Mouse (Mus musculus) myocyte (in vitro differentiated cells): ENCODE results near the gene Cfap65. TPM values are rescaled to one million over a fixed set of nuclear protein-coding genes. Genes with fewer than 3 reads are reported as not detected.

Experiments
- H3K27me3 ChIP-seq: one replicate; pipeline ENCODE4 v1.6.1; 2011; ENCODE audit not compliant: control insufficient read depth, insufficient read depth, insufficient read length
- H3K36me3 ChIP-seq: one replicate; pipeline ENCODE4 v1.6.1; 2011; ENCODE audit not compliant: control insufficient read depth, insufficient read depth
- H3K4me2 ChIP-seq: one replicate; pipeline ENCODE4 v1.6.1; 2011; ENCODE audit warnings: low read depth, control low read depth
- H3K4me3 ChIP-seq: one replicate; pipeline ENCODE4 v1.5.1; 2011; ENCODE audit warnings: mild to moderate bottlenecking, control low read depth, moderate library complexity
- H3K79me2 ChIP-seq: one replicate; pipeline ENCODE4 v1.6.1; 2011; ENCODE audit not compliant: control insufficient read depth, insufficient read depth
- H3ac ChIP-seq: one replicate; pipeline ENCODE4 v1.6.1; 2011; ENCODE audit not compliant: control insufficient read depth, insufficient read length
- CEBPB ChIP-seq: IDR thresholded peaks from 2 replicates; pipeline ENCODE4 v1.6.1; 2011; ENCODE audit warnings: mild to moderate bottlenecking, moderate library complexity; ENCODE audit not compliant: poor library complexity, insufficient read depth, severe bottlenecking
- E2F4 ChIP-seq: IDR thresholded peaks from one replicate; pipeline ENCODE4 v1.6.1; 2011; ENCODE audit warnings: mild to moderate bottlenecking, control low read depth, moderate library complexity; ENCODE audit not compliant: insufficient read depth
- MAX ChIP-seq: IDR thresholded peaks from one replicate; pipeline ENCODE4 v1.6.1; 2011; ENCODE audit warnings: low read depth, mild to moderate bottlenecking, control low read depth
- MYOD1 ChIP-seq, 3 experiments: IDR thresholded peaks; one replicate each; pipeline ENCODE4 v1.6.1; 2011; ENCODE audit warnings: control low read depth in 2 of 3, low read depth in 2 of 3, mild to moderate bottlenecking in 2 of 3, moderate library complexity in 1 of 3; ENCODE audit not compliant: insufficient read length in 2 of 3, control insufficient read depth in 1 of 3
- MYOG ChIP-seq, 3 experiments: IDR thresholded peaks; one replicate each; pipeline ENCODE4 v1.6.1; 2011; ENCODE audit warnings: control low read depth in 2 of 3, low read depth in 2 of 3, mild to moderate bottlenecking in 2 of 3; ENCODE audit not compliant: insufficient read length in 2 of 3, control insufficient read depth in 1 of 3, insufficient read depth in 1 of 3
- POLR2A ChIP-seq: IDR thresholded peaks from one replicate; pipeline ENCODE4 v1.6.1; 2011; ENCODE audit warnings: low read depth, mild to moderate bottlenecking, control low read depth, moderate library complexity; ENCODE audit not compliant: insufficient read length
- POLR2AphosphoS2 ChIP-seq: IDR thresholded peaks from one replicate; pipeline ENCODE4 v1.6.1; 2011; ENCODE audit warnings: low read depth, control low read depth; ENCODE audit not compliant: insufficient read length
- REST ChIP-seq: IDR thresholded peaks from one replicate; pipeline ENCODE4 v1.6.1; 2011; ENCODE audit warnings: mild to moderate bottlenecking, control low read depth, moderate library complexity; ENCODE audit not compliant: insufficient read depth, insufficient read length
- SRF ChIP-seq: IDR thresholded peaks from one replicate; pipeline ENCODE4 v1.6.1; 2011; ENCODE audit warnings: low read depth; ENCODE audit not compliant: control insufficient read depth, insufficient read length
- TCF12 ChIP-seq: IDR thresholded peaks from one replicate; pipeline ENCODE4 v1.6.1; 2011; ENCODE audit warnings: mild to moderate bottlenecking, control low read depth; ENCODE audit not compliant: poor library complexity, insufficient read depth, severe bottlenecking
- TCF3 ChIP-seq: IDR thresholded peaks from one replicate; pipeline ENCODE4 v1.6.1; 2011; ENCODE audit warnings: low read depth, control low read depth; ENCODE audit not compliant: insufficient read length
- USF1 ChIP-seq: IDR thresholded peaks from one replicate; pipeline ENCODE4 v1.6.1; 2011; ENCODE audit warnings: low read depth, mild to moderate bottlenecking, control low read depth, moderate library complexity
- polyA plus RNA-seq: library from polyadenylated mRNA; unstranded; fragments of >200 nt; fragmentation: generic; extraction: Trizol; gene quantifications from one replicate; pipeline ENCODE4 v1.2.1, GENCODE M21; 2012; ENCODE audit warnings: missing spikeins

Cfap65 gene
- polyA plus RNA-seq, 1 experiment: not detected

DNA sequence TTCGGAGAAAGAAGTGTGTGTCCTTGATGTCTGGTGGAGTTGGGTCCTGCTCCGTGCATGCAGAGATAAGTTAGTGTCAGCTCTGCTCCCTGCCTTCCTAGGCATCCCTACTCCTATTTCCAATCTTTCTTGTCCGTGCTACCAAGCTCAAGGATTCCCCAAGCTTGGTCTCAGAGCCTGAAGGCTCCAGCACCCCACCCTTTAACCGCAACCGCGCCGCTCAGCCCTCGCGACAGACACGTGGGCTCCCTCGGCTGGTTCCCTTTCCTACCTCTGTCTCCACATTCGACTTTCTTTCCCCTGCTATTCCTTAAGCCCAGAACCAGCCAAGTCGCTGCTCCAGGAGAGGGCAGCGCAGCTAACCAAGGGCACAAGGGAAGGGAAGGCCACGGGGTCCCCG, 14.7 kb upstream of the Cfap65 start:
- no peaks in the 10 kb centered on the region for H3K79me2 ChIP-seq
- H3K4me3 ChIP-seq: no peak overlapping the region
- H3K4me2 ChIP-seq: no peak overlapping the region
- peaks cover 88% of the 10 kb centered on the region for H3K27me3 ChIP-seq
- no peak for TF ChIP-seq POLR2AphosphoS2
- TF ChIP-seq REST: no peak
- TF ChIP-seq SRF: no peak
- TF ChIP-seq TCF12: no peak
- TF ChIP-seq MAX: no peak
- no peak for TF ChIP-seq CEBPB
- no peak for TF ChIP-seq USF1
- TF ChIP-seq E2F4: no peak
- no peak for TF ChIP-seq TCF3
- TF ChIP-seq MYOD1 (IDR thresholded peaks at IDR 0.05; ENCODE audit: control insufficient read depth in 1 of 3, insufficient read length in 2 of 3, low read depth in 2 of 3): no peak
- TF ChIP-seq MYOG (IDR thresholded peaks at IDR 0.05; ENCODE audit: control insufficient read depth in 1 of 3, insufficient read depth in 1 of 3, insufficient read length in 2 of 3, low read depth in 2 of 3): no peak
- no peak for TF ChIP-seq POLR2A
- no peak overlapping the region for H3ac ChIP-seq
- H3K36me3 ChIP-seq: no peaks in the 10 kb centered on the region

DNA sequence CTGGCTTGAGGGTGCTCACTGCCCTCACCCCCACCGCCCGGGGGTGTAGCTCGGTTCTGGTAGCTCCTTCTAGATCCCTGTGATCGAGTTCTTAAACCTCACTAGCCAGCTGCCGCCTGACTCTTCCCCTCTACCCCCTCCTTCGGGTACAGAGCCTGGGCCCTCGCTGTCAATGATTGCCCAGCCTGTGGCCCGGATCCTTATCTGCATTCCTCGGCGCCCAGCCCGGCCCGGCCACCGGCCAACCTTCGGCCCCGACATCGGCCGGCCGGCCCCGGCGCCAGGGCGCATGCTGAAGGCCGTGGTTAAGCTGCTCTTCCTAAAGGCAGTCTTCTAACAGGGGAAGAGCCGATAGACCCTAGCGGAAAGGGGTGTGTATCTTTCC, 14.3 kb upstream of the Cfap65 start:
- H3K36me3 ChIP-seq: no peaks in the 10 kb centered on the region
- no peak overlapping the region for H3K4me2 ChIP-seq
- H3K4me3 ChIP-seq: no peak overlapping the region
- no peak for TF ChIP-seq TCF3
- TF ChIP-seq POLR2AphosphoS2: no peak
- no peak for TF ChIP-seq REST
- TF ChIP-seq SRF: no peak
- TF ChIP-seq MYOG (IDR thresholded peaks at IDR 0.05; ENCODE audit: control insufficient read depth in 1 of 3, insufficient read depth in 1 of 3, insufficient read length in 2 of 3, low read depth in 2 of 3): no peak
- no peak for TF ChIP-seq CEBPB
- TF ChIP-seq USF1: no peak
- TF ChIP-seq E2F4: no peak
- TF ChIP-seq TCF12: no peak
- peaks cover 90% of the 10 kb centered on the region for H3K27me3 ChIP-seq
- H3ac ChIP-seq: no peak overlapping the region
- no peaks in the 10 kb centered on the region for H3K79me2 ChIP-seq

DNA sequence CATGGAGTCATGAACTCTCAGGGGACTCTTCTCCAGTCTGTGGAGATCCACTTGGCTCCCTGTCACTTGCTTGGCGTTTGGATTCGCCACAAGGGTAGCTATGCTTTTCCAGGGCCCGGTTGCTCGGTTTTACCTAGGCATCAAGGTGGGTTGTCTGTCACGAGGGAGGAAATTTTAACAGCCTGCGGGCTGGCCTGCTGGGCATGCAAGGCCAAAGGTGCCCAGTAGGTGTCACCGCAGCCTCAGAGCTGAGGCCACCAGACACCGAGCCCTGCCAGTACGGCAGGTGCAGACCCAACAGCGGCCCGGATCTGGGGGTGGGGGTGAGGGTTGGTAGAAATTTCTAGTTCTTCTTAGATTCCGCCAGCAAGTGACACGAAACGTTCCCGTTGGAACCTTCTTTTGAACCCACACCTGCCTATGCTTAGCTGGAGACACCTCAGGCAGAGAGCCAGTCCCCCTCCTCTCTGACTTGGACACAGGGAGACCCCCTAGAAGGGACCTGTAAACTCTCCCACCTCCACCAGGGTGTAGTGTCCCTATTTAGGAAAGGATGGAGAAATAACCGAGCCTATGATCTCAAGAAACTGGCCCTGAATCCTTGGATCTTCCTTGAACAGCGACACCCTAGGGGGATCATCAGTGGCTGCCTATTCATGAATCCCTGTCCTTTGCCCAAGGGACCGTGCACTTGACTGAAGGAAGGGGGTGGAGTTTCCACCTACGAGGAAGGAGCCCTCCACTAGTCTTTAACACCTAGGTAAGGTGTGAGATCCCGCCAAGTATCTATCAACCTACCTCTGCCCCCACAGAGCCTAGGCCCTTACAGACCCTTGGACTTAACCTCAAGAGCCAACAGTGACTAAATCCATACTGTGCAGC, 13.6 kb upstream of the Cfap65 start:
- no peaks in the 10 kb centered on the region for H3K36me3 ChIP-seq
- peaks cover 87% of the 10 kb centered on the region for H3K27me3 ChIP-seq
- TF ChIP-seq TCF12 (no peak), USF1 (no peak), MYOG (IDR thresholded peaks at IDR 0.05; ENCODE audit: control insufficient read depth in 1 of 3, insufficient read depth in 1 of 3, insufficient read length in 2 of 3, low read depth in 2 of 3) (peak in 2 of 3 experiments; percentile 14 to 54), CEBPB (no peak), MYOD1 (IDR thresholded peaks at IDR 0.05; ENCODE audit: control insufficient read depth in 1 of 3, insufficient read length in 2 of 3, low read depth in 2 of 3) (peak in 2 of 3 experiments; percentile 40 to 66), E2F4 (no peak), TCF3 (no peak)
- H3K4me3 ChIP-seq: no peak overlapping the region
- H3K79me2 ChIP-seq: no peaks in the 10 kb centered on the region
- H3ac ChIP-seq: no peak overlapping the region
- no peak overlapping the region for H3K4me2 ChIP-seq

DNA sequence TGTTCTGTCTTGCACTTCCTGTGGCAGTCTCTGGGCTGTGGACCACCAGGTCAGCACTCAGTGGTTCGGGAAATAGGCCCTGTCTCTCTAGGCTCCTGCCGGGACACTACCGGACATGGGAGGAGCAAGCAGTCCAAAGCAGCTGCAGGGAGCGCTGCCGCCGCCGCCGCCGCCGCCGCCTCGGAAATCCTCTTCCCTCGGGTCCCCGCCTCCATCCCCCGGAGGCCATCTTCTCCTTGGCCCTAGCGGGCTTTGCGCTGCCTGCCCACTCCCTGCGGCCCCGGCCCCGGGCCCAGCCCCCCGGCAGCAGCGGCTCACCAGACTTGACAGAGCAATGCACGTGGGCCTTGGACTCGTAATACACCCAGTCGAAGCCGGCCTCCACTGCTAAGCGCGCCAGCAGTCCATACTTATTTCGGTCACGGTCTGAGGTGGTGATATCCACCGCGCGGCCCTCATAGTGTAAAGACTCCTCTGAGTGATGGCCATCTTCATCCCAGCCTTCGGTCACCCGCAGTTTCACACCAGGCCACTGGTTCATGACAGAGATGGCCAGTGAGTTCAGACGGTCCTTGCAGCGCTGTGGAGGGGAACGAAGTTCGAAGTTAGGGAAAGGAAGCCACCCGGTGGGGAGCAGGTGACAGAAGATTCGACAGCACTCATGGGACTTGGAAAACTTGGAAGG, 12.7 kb upstream of the Cfap65 start:
- Histone ChIP-seq H3ac (no peak overlapping the region), H3K79me2 (no peaks in the 10 kb centered on the region), H3K36me3 (no peaks in the 10 kb centered on the region), H3K27me3 (peaks cover 82% of the 10 kb centered on the region), H3K4me2 (no peak overlapping the region), H3K4me3 (no peak overlapping the region)
- TF ChIP-seq REST: no peak
- TF ChIP-seq SRF: no peak
- TF ChIP-seq USF1: no peak
- TF ChIP-seq TCF12: no peak
